Mouse (Mus musculus): ENCODE results near the gene Uba7. TPM values are rescaled to one million over a fixed set of nuclear protein-coding genes. Genes with fewer than 3 reads are reported as not detected.
A peak's percentile ranks its signal among the peaks of the same experiment; 100 is the strongest.

Uba7 gene
- polyA plus RNA-seq, 1 experiment from 2014 or later: 3.2 TPM

- H3K4me2 ChIP-seq (ENCODE audit: low read length): no peak overlapping the region
- no peak overlapping the region for H3K9ac ChIP-seq (replicated peaks; ENCODE audit: low read depth, low read length)
- no peak overlapping the region for H3K4me3 ChIP-seq (replicated peaks; ENCODE audit: low read length)
- no peaks in the 10 kb centered on the region; the same call in 1 of the 2 replicates for H3K36me3 ChIP-seq (ENCODE audit: control insufficient read depth, insufficient read depth)
- H3K27ac ChIP-seq (ENCODE audit: low read length): no peak overlapping the region
- no peaks in the 10 kb centered on the region for H3K4me1 ChIP-seq (replicated peaks; ENCODE audit: control insufficient read depth, insufficient read depth, low read length)
- WGBS: 85% methylated on average over 5 of the region's 5 CpGs
- no peak for ATAC-seq
- no peaks in the 10 kb centered on the region for H3K27me3 ChIP-seq (replicated peaks; ENCODE audit: control insufficient read depth, insufficient read depth, low read length)
- no peaks in the 10 kb centered on the region for H3K9me3 ChIP-seq (ENCODE audit: control insufficient read depth, low read length)
These were observed 5.0 kb upstream of the Uba7 start for GRCm38 (mm10) chr9:107970311-107970710.

DNA sequence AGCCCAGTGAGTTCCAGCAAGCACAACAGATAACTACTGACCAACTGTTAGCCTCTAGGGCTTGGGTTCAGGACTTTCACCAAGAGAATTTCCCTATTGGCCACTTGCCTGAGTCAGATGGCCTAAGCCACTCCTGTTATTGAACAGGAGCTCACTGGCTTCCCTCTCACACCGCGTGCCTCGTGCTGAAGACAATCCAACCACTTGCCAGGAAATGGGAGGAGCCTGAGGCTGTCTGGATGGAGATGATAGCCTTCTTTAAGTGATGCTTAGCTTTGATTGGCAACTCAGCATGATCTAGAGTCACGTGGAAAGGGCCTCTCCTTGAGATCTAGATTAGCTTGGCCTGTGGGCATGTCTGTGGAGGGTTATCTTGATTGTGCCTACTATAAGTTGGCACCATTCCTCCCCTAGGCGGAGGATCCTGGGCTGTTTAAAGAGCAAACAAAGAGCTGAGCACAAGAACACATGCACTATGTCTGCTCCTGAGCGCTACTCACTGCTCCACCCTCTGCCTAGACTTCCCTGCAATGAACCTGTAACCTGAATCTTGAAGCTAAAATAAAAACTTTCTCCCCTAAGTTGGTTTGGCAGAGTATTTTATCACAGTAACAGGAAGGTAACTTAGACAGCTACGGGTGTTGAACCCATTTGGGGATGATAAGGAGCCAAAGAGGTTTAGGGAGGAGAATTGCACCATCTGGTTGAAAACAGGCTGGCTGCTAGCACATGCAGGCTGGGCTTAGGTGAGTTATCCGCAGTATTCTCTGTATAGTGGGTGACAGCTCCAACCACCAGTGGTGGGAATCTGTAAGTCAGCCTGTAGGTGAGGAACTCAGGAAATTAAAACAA is 3.4 kb upstream of the Uba7 start:
- H3K4me3 ChIP-seq (replicated peaks; ENCODE audit: low read length): no peak overlapping the region
- H3K9ac ChIP-seq (replicated peaks; ENCODE audit: low read depth, low read length): no peak overlapping the region
- no peak overlapping the region for H3K4me2 ChIP-seq (ENCODE audit: low read length)
- H3K27me3 ChIP-seq (replicated peaks; ENCODE audit: control insufficient read depth, insufficient read depth, low read length): no peaks in the 10 kb centered on the region
- H3K27ac ChIP-seq (ENCODE audit: low read length): no peak overlapping the region
- no peaks in the 10 kb centered on the region; the same call in 1 of the 2 replicates for H3K36me3 ChIP-seq (ENCODE audit: control insufficient read depth, insufficient read depth)
- H3K9me3 ChIP-seq (ENCODE audit: control insufficient read depth, low read length): no peaks in the 10 kb centered on the region
- H3K4me1 ChIP-seq (replicated peaks; ENCODE audit: control insufficient read depth, insufficient read depth, low read length): no peaks in the 10 kb centered on the region
- ATAC-seq: no peak
- 82% methylated on average over 8 of the region's 8 CpGs for WGBS

DNA sequence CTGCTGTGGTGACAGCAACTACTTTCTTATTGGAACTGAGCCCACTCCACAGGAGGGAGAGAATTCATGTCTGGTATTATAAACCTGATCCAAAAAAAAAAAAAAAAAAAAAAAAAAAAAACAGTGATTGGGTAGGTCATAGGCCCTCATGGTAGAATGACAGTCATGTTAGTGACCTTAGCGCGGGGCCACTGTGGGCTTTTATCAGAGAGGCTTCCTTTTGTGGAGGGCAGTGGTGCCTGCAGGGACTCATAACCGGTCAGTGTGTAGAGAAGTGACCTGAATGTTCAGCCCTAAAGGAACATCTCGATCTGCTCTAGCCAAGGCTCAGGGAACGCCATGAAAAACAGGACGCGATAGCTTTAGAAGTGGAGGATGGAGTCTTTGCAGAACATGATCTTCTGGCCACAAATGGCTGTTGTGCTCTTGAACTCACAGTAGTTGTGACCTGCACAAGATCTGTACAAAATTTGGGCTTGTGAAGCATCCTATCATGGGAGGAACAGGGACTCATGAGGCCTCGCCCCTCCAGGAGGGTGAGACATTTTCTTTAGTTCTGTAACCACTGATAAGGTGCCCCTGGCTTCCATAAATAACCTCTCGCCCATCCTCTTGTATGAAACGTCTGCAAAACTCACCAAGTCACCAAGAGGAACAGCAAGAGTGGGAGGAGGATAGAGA is 674 bp upstream of the Uba7 start:
- no peaks in the 10 kb centered on the region for H3K9me3 ChIP-seq (ENCODE audit: control insufficient read depth, low read length)
- H3K36me3 ChIP-seq (ENCODE audit: control insufficient read depth, insufficient read depth): no peaks in the 10 kb centered on the region; the same call in 1 of the 2 replicates
- no peak overlapping the region for H3K9ac ChIP-seq (replicated peaks; ENCODE audit: low read depth, low read length)
- H3K4me1 ChIP-seq (replicated peaks; ENCODE audit: control insufficient read depth, insufficient read depth, low read length): no peaks in the 10 kb centered on the region
- no peak overlapping the region for H3K4me3 ChIP-seq (replicated peaks; ENCODE audit: low read length)
- ATAC-seq: no peak
- H3K27ac ChIP-seq (ENCODE audit: low read length): no peak overlapping the region
- H3K27me3 ChIP-seq (replicated peaks; ENCODE audit: control insufficient read depth, insufficient read depth, low read length): no peaks in the 10 kb centered on the region
- H3K4me2 ChIP-seq (ENCODE audit: low read length): no peak overlapping the region
- WGBS: 88% methylated on average over 10 of the region's 10 CpGs

GRCm38 (mm10) chr9:107978815-107979214 is 3.5 kb downstream of the Uba7 start:
- no peaks in the 10 kb centered on the region for H3K27me3 ChIP-seq (replicated peaks; ENCODE audit: control insufficient read depth, insufficient read depth, low read length)
- WGBS: 85% methylated on average over 12 of the region's 12 CpGs
- no peak overlapping the region for H3K4me3 ChIP-seq (replicated peaks; ENCODE audit: low read length)
- no peak overlapping the region for H3K27ac ChIP-seq (ENCODE audit: low read length)
- H3K4me1 ChIP-seq (replicated peaks; ENCODE audit: control insufficient read depth, insufficient read depth, low read length): peaks cover 2% of the 10 kb centered on the region; the same call in 1 of the 2 replicates
- no peak for ATAC-seq
- no peaks in the 10 kb centered on the region for H3K36me3 ChIP-seq (ENCODE audit: control insufficient read depth, insufficient read depth)
- H3K9me3 ChIP-seq (ENCODE audit: control insufficient read depth, low read length): no peaks in the 10 kb centered on the region
- no peak overlapping the region for H3K9ac ChIP-seq (replicated peaks; ENCODE audit: low read depth, low read length)
- no peak overlapping the region for H3K4me2 ChIP-seq (ENCODE audit: low read length)

- WGBS: 67% methylated on average over 6 of the region's 7 CpGs
- H3K9ac ChIP-seq (replicated peaks; ENCODE audit: low read depth, low read length): peak overlapping the region; percentile 10; the same call in 1 of the 2 replicates
- H3K4me2 ChIP-seq (ENCODE audit: low read length): no peak overlapping the region
These were observed 6.6 kb downstream of the Uba7 start for GRCm38 (mm10) chr9:107981684-107982605.

GRCm38 (mm10) chr9:107982681-107983346 is 7.5 kb downstream of the Uba7 start, which contains the start of gene Gm20661:
TSS of gene Gm20661 (plus strand) at chr9:107983058.
- H3K4me2 ChIP-seq (ENCODE audit: low read length): no peak within 1 kb of the TSS
- 0 out of 2 replicates have a peak, but pooled peaks cover 3% of the 10 kb centered on the region for H3K27me3 ChIP-seq (replicated peaks; ENCODE audit: control insufficient read depth, insufficient read depth, low read length)
- H3K36me3 ChIP-seq (ENCODE audit: control insufficient read depth, insufficient read depth): no peaks in the 10 kb centered on the region
- 47% methylated on average over 14 of the region's 14 CpGs for WGBS
- H3K4me1 ChIP-seq (replicated peaks; ENCODE audit: control insufficient read depth, insufficient read depth, low read length): peaks cover 14% of the 10 kb centered on the region
- ATAC-seq: 0 out of 2 replicates have a peak, but pooled peaks have one; percentile 31
- peak within 1 kb of the TSS; percentile 46 for H3K27ac ChIP-seq (ENCODE audit: low read length)
- no peaks in the 10 kb centered on the region for H3K9me3 ChIP-seq (ENCODE audit: control insufficient read depth, low read length)
- no peak within 1 kb of the TSS for H3K9ac ChIP-seq (replicated peaks; ENCODE audit: low read depth, low read length)
- no peak within 1 kb of the TSS for H3K4me3 ChIP-seq (replicated peaks; ENCODE audit: low read length)

More at GRCm38 (mm10) chr9:107981684-107982605, 6.6 kb downstream of the Uba7 start:
- Histone ChIP-seq H3K36me3 (ENCODE audit: control insufficient read depth, insufficient read depth) (no peaks in the 10 kb centered on the region), H3K4me1 (replicated peaks; ENCODE audit: control insufficient read depth, insufficient read depth, low read length) (peaks cover 14% of the 10 kb centered on the region), H3K27ac (ENCODE audit: low read length) (peak overlapping the region; percentile 46), H3K9me3 (ENCODE audit: control insufficient read depth, low read length) (no peaks in the 10 kb centered on the region), H3K27me3 (replicated peaks; ENCODE audit: control insufficient read depth, insufficient read depth, low read length) (0 out of 2 replicates have a peak, but pooled peaks cover 3% of the 10 kb centered on the region), H3K4me3 (replicated peaks; ENCODE audit: low read length) (no peak overlapping the region)
- no peak for ATAC-seq

DNA sequence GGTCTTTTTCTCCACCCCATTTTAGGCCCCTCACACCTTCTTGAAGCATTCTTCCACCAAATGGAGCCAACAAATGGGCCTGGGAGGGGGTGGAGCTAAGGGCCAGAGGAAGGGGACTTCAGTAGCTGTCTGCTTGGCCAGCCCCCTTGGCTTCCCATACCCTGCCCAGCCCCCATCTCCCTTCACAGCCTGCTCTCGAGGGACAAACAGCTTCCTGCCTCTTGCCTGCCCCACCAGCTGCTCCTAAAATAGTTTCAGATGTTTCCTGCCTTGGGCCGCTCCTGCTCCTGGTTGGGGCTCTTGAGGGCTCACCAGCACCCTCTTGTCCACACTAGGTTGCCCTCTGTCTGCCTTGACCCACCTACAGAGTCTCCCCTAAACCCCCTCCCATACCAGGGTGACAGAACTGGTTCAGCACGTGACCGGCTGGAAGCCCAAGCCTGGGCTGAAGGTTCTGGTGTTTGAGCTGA is 8.2 kb downstream of the Uba7 start:
- no peak overlapping the region for H3K4me2 ChIP-seq (ENCODE audit: low read length)
- no peaks in the 10 kb centered on the region for H3K36me3 ChIP-seq (ENCODE audit: control insufficient read depth, insufficient read depth)
- H3K9ac ChIP-seq (replicated peaks; ENCODE audit: low read depth, low read length): no peak overlapping the region
- ATAC-seq: no peak
- 0 out of 2 replicates have a peak, but pooled peaks cover 3% of the 10 kb centered on the region for H3K27me3 ChIP-seq (replicated peaks; ENCODE audit: control insufficient read depth, insufficient read depth, low read length)
- no peaks in the 10 kb centered on the region for H3K9me3 ChIP-seq (ENCODE audit: control insufficient read depth, low read length)
- H3K4me1 ChIP-seq (replicated peaks; ENCODE audit: control insufficient read depth, insufficient read depth, low read length): peaks cover 14% of the 10 kb centered on the region
- WGBS: 49% methylated on average over 4 of the region's 4 CpGs
- no peak overlapping the region for H3K4me3 ChIP-seq (replicated peaks; ENCODE audit: low read length)
- H3K27ac ChIP-seq (ENCODE audit: low read length): peak overlapping the region; percentile 20

DNA sequence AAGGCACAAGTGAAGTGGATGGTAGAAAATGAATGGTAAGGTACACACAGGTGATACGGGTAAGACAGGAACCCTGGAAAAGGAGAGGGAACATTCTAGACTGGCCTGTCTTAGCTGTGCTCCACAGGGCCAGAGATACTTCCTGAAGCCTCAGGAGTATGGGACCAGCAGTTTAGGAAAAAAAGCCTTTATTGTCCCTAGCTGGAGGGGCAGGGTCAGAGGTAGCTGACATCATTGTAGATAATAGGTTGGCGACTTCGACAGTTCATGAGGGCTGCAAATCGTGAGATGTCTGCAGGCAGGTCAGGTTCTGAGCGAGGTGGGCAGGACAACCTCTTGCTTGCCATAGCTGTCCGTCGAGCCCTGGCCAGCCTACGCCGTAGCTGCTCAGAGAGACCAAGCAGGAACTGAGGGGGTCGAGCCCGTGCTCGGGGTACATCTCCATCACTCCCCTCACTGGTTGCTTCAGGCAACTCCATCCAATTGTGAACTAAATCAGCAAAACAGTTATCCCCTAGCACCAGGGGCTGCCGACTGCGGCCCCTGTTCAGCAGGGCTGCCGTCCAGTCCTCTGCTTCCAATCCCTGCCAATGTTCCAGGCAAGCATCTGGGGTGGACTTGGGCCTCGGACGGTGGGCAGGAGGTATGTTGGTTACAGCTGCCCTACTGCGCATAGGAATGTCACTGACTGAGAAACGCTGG is 8.9 kb downstream of the Uba7 start:
- H3K4me3 ChIP-seq (replicated peaks; ENCODE audit: low read length): peak overlapping the region; percentile 75
- 0 out of 2 replicates have a peak, but pooled peaks cover 3% of the 10 kb centered on the region for H3K27me3 ChIP-seq (replicated peaks; ENCODE audit: control insufficient read depth, insufficient read depth, low read length)
- H3K4me2 ChIP-seq (ENCODE audit: low read length): peak overlapping the region; percentile 86; the same call in 1 of the 2 replicates
- no peaks in the 10 kb centered on the region for H3K9me3 ChIP-seq (ENCODE audit: control insufficient read depth, low read length)
- no peak overlapping the region for H3K9ac ChIP-seq (replicated peaks; ENCODE audit: low read depth, low read length)
- peaks cover 14% of the 10 kb centered on the region for H3K4me1 ChIP-seq (replicated peaks; ENCODE audit: control insufficient read depth, insufficient read depth, low read length)
- 77% methylated on average over 19 of the region's 19 CpGs for WGBS
- H3K36me3 ChIP-seq (ENCODE audit: control insufficient read depth, insufficient read depth): no peaks in the 10 kb centered on the region
- H3K27ac ChIP-seq (ENCODE audit: low read length): no peak overlapping the region
- no peak for ATAC-seq

Measured in forebrain, embryonic 16.5 days (tissue).